Mouse (Mus musculus): ENCODE results near the gene Dtx2. TPM values are rescaled to one million over a fixed set of nuclear protein-coding genes. Genes with fewer than 3 reads are reported as not detected.

The Dtx2 gene
- polyA plus RNA-seq, 1 experiment from 2014 or later: 17.4 TPM

DNA sequence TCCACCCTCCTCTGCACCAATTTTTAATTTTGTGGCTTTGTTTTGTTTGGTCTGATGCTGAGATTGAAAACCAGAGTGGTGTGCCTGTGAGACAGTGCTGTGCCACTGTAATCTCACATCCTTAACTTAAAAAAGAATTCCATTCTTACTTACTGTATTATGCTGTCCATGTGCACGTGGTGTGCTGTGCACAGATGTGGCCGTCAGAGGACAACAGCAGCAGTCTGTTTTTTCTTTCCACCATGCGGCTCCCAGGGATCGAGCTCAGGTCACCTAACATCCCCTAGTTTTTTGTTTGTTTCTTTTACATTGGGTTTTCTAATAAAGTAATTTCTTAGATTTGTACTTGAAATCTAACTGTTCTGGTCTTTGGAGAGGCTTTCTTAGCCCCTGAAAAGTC, 9.9 kb downstream of the Dtx2 start:
- 66% methylated on average over 4 of the region's 4 CpGs for WGBS
- ATAC-seq (ENCODE audit: insufficient number of reproducible peaks, insufficient read depth, low FRiP score, low read depth): no peak
- no peak overlapping the region for H3K27ac ChIP-seq (replicated peaks in 1 of 2; ENCODE audit: control insufficient read depth in 1 of 2, insufficient read depth in 1 of 2, low read depth in 2 of 2, low read length in 2 of 2)

DNA sequence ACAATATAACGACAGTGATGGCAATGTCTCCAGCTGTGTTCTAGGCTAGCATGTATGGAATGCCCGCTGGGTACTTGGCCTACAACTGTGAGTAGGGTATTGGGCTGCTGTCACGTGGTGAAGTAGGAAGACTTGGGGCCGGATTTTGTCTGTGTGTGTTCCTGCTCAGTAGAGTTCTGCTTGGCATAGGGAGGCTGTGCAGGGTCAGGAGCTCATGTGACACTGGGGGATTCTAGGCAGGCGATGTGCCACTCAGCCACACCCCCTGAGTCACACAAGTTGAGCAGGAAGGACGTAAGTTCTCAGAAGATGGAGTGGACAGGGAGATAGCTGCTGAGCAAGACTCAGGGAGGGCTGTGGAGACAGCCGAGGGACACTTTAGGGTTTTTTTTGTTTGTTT, 13.1 kb downstream of the Dtx2 start:
- WGBS: 57% methylated on average over 7 of the region's 7 CpGs
- H3K9me3 ChIP-seq (ENCODE audit: control insufficient read depth, low read length): no peaks in the 10 kb centered on the region
- H3K9ac ChIP-seq (ENCODE audit: low read length): no peak overlapping the region
- no peak overlapping the region for H3K4me3 ChIP-seq (ENCODE audit: control insufficient read depth in 1 of 2, insufficient read depth in 1 of 2, low read depth in 1 of 2, low read length in 2 of 2)
- no peak overlapping the region for H3K27ac ChIP-seq (replicated peaks in 1 of 2; ENCODE audit: control insufficient read depth in 1 of 2, insufficient read depth in 1 of 2, low read depth in 2 of 2, low read length in 2 of 2)
- no peaks in the 10 kb centered on the region for H3K27me3 ChIP-seq (ENCODE audit: control insufficient read depth, insufficient read depth, low read length)
- peaks cover 28% of the 10 kb centered on the region for H3K36me3 ChIP-seq (ENCODE audit: control insufficient read depth, insufficient read depth, low read length)
- H3K4me2 ChIP-seq (ENCODE audit: low read length): no peak overlapping the region
- peaks cover 11 to 13% of the 10 kb centered on the region in 2 experiments for H3K4me1 ChIP-seq (ENCODE audit: control insufficient read depth in 2 of 2, insufficient read depth in 2 of 2, low read length in 2 of 2)
- no peak for ATAC-seq (ENCODE audit: insufficient number of reproducible peaks, insufficient read depth, low FRiP score, low read depth)

More for the DNA sequence above, 9.9 kb downstream of the Dtx2 start:
- Histone ChIP-seq H3K9me3 (ENCODE audit: control insufficient read depth, low read length) (no peaks in the 10 kb centered on the region), H3K27me3 (ENCODE audit: control insufficient read depth, insufficient read depth, low read length) (no peaks in the 10 kb centered on the region), H3K4me2 (ENCODE audit: low read length) (no peak overlapping the region), H3K4me1 (ENCODE audit: control insufficient read depth in 2 of 2, insufficient read depth in 2 of 2, low read length in 2 of 2) (peaks cover 17% of the 10 kb centered on the region in 2 experiments), H3K9ac (ENCODE audit: low read length) (no peak overlapping the region), H3K4me3 (ENCODE audit: control insufficient read depth in 1 of 2, insufficient read depth in 1 of 2, low read depth in 1 of 2, low read length in 2 of 2) (no peak overlapping the region), H3K36me3 (ENCODE audit: control insufficient read depth, insufficient read depth, low read length) (peaks cover 19% of the 10 kb centered on the region)

DNA sequence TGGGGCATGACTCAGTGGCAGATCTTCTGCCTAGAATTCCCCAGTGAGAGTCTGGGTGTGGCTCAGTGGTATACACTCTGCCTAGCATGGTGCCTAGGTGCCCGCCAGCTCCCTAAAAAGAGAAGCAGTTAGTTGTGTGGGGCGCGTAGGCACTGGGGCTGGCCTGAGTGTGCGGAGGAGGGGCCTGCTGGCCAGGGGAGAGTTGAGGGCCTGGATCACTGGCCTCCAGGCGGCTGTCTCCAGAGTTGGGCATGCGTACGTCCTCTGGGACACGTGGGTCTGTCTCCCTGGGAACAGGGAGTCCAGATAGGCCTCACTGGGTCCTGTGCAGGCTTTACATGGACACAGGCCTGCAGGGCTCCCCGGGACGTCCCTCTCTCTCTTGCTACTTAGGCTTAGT, 20.3 kb downstream of the Dtx2 start:
- WGBS: 35% methylated on average over 10 of the region's 10 CpGs
- Histone ChIP-seq H3K9me3 (ENCODE audit: control insufficient read depth, low read length) (no peaks in the 10 kb centered on the region), H3K9ac (ENCODE audit: low read length) (peak overlapping the region; percentile 59), H3K4me3 (ENCODE audit: control insufficient read depth in 1 of 2, insufficient read depth in 1 of 2, low read depth in 1 of 2, low read length in 2 of 2) (no peak overlapping the region), H3K4me1 (ENCODE audit: control insufficient read depth in 2 of 2, insufficient read depth in 2 of 2, low read length in 2 of 2) (peaks cover 36 to 46% of the 10 kb centered on the region in 2 experiments), H3K4me2 (ENCODE audit: low read length) (peak overlapping the region; percentile 46), H3K27ac (replicated peaks in 1 of 2; ENCODE audit: control insufficient read depth in 1 of 2, insufficient read depth in 1 of 2, low read depth in 2 of 2, low read length in 2 of 2) (peak overlapping the region; percentile 74 to 79), H3K27me3 (ENCODE audit: control insufficient read depth, insufficient read depth, low read length) (no peaks in the 10 kb centered on the region), H3K36me3 (ENCODE audit: control insufficient read depth, insufficient read depth, low read length) (peaks cover 35% of the 10 kb centered on the region)
- peak; percentile 77 for ATAC-seq (ENCODE audit: insufficient number of reproducible peaks, insufficient read depth, low FRiP score, low read depth)

DNA sequence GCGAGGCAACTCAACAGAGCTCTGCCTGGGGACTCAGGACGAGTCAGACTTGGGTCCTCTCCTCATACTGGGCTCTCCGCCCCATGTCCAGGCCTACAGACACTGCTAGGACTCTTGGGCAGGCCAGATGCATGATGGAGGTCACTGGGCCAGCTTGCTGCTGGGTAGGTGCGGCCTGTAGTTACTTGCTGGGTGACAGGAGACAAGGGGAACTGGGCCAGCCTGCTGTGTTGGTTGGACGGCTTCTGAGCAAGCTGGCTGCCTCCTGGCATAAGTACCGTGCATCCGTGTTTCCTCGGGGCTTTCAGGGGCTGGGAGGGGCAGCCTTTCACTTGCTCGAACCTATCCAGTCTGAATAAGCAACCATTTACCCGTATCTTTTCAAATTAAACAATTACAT, 21.0 kb downstream of the Dtx2 start:
- 75% methylated on average over 10 of the region's 10 CpGs for WGBS
- H3K27me3 ChIP-seq (ENCODE audit: control insufficient read depth, insufficient read depth, low read length): no peaks in the 10 kb centered on the region
- H3K9ac ChIP-seq (ENCODE audit: low read length): peak overlapping the region; percentile 59
- H3K27ac ChIP-seq (replicated peaks in 1 of 2; ENCODE audit: control insufficient read depth in 1 of 2, insufficient read depth in 1 of 2, low read depth in 2 of 2, low read length in 2 of 2): peak overlapping the region; percentile 74 to 79
- H3K9me3 ChIP-seq (ENCODE audit: control insufficient read depth, low read length): no peaks in the 10 kb centered on the region
- H3K4me3 ChIP-seq (ENCODE audit: control insufficient read depth in 1 of 2, insufficient read depth in 1 of 2, low read depth in 1 of 2, low read length in 2 of 2): 0 out of 4 replicates have a peak overlapping the region, but pooled peaks of 1 of the 2 experiments have one; percentile 13
- H3K36me3 ChIP-seq (ENCODE audit: control insufficient read depth, insufficient read depth, low read length): peaks cover 35% of the 10 kb centered on the region
- no peak for ATAC-seq (ENCODE audit: insufficient number of reproducible peaks, insufficient read depth, low FRiP score, low read depth)
- peaks cover 38 to 51% of the 10 kb centered on the region in 2 experiments for H3K4me1 ChIP-seq (ENCODE audit: control insufficient read depth in 2 of 2, insufficient read depth in 2 of 2, low read length in 2 of 2)
- H3K4me2 ChIP-seq (ENCODE audit: low read length): peak overlapping the region; percentile 46

DNA sequence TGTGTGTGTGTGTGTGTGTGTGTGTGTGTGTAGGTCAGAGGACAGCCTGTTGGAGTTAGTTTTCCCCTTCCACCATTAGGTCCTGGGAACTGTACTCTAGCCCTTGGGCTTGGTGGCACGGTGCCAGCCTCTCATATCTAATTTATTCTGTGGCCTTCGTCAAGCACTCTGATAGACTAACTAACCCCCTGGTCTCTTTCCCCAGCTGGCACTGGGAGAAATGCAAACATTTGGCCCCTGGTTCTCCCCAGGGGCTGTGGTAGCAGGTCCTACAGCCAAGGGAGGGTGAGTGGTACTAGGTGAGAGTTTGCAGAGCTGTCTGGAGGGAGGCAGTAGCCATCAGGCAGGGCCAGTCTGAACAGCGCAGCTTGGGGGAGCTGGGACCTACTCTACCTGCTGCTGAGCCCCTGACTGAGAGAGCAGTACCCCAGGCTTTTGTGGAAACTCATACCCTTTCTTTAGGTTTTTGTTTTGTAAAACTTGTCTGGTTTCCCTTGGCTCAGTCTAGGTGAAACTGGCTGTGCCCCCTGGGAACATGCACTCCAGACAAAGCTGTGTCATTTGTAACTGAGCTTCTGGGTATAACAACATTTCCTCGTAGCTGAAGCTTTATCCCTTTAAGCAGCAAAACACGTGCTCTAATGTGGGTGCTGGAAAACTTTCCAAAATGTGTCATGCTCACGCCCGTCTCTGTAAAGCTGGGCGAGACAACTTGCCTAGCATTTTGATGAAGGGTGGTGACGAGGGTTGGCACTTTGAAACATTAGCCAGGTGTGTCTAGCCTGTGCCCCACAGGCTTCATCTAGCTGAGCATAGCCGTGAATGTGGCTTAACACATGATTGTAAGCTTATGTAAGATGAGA, 21.6 kb downstream of the Dtx2 start:
- H3K9ac ChIP-seq (ENCODE audit: low read length): peak overlapping the region; percentile 41; the same call in 1 of the 2 replicates
- H3K4me1 ChIP-seq (ENCODE audit: control insufficient read depth in 2 of 2, insufficient read depth in 2 of 2, low read length in 2 of 2): peaks cover 38 to 51% of the 10 kb centered on the region in 2 experiments
- no peak overlapping the region for H3K4me3 ChIP-seq (ENCODE audit: control insufficient read depth in 1 of 2, insufficient read depth in 1 of 2, low read depth in 1 of 2, low read length in 2 of 2)
- peaks cover 38% of the 10 kb centered on the region for H3K36me3 ChIP-seq (ENCODE audit: control insufficient read depth, insufficient read depth, low read length)
- peak overlapping the region; percentile 15 to 79; a peak in 2 of 4 replicates for H3K27ac ChIP-seq (replicated peaks in 1 of 2; ENCODE audit: control insufficient read depth in 1 of 2, insufficient read depth in 1 of 2, low read depth in 2 of 2, low read length in 2 of 2)
- no peak for ATAC-seq (ENCODE audit: insufficient number of reproducible peaks, insufficient read depth, low FRiP score, low read depth)
- no peaks in the 10 kb centered on the region for H3K9me3 ChIP-seq (ENCODE audit: control insufficient read depth, low read length)
- 44% methylated on average over 10 of the region's 10 CpGs for WGBS
- no peaks in the 10 kb centered on the region for H3K27me3 ChIP-seq (ENCODE audit: control insufficient read depth, insufficient read depth, low read length)
- H3K4me2 ChIP-seq (ENCODE audit: low read length): 0 out of 2 replicates have a peak overlapping the region, but pooled peaks have one; percentile 8

DNA sequence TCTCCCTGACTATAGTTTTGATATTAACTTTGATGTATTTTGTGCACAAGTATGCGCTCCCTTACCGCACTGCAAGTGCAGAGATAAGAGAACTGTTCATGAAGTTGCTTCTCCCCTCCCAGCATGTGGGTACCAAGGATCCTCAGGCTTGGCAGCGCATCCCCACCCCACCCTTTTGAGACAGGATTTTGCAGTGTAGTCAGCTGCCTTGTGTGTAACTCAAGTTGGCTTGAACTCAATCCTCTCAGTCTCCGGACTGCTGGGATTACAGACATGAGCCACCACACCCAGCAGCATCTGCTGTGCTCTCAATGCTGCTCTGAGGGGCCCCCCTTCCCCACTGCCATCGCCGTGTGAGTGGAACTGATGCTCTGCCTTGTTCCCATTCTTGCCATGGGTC, 22.7 kb downstream of the Dtx2 start:
- no peak overlapping the region for H3K27ac ChIP-seq (replicated peaks in 1 of 2; ENCODE audit: control insufficient read depth in 1 of 2, insufficient read depth in 1 of 2, low read depth in 2 of 2, low read length in 2 of 2)
- no peak overlapping the region for H3K4me2 ChIP-seq (ENCODE audit: low read length)
- peaks cover 38 to 51% of the 10 kb centered on the region in 2 experiments for H3K4me1 ChIP-seq (ENCODE audit: control insufficient read depth in 2 of 2, insufficient read depth in 2 of 2, low read length in 2 of 2)
- no peaks in the 10 kb centered on the region for H3K9me3 ChIP-seq (ENCODE audit: control insufficient read depth, low read length)
- H3K36me3 ChIP-seq (ENCODE audit: control insufficient read depth, insufficient read depth, low read length): peaks cover 34% of the 10 kb centered on the region
- 77% methylated on average over 6 of the region's 6 CpGs for WGBS
- no peaks in the 10 kb centered on the region for H3K27me3 ChIP-seq (ENCODE audit: control insufficient read depth, insufficient read depth, low read length)
- no peak for ATAC-seq (ENCODE audit: insufficient number of reproducible peaks, insufficient read depth, low FRiP score, low read depth)
- no peak overlapping the region for H3K4me3 ChIP-seq (ENCODE audit: control insufficient read depth in 1 of 2, insufficient read depth in 1 of 2, low read depth in 1 of 2, low read length in 2 of 2)
- no peak overlapping the region for H3K9ac ChIP-seq (ENCODE audit: low read length)

DNA sequence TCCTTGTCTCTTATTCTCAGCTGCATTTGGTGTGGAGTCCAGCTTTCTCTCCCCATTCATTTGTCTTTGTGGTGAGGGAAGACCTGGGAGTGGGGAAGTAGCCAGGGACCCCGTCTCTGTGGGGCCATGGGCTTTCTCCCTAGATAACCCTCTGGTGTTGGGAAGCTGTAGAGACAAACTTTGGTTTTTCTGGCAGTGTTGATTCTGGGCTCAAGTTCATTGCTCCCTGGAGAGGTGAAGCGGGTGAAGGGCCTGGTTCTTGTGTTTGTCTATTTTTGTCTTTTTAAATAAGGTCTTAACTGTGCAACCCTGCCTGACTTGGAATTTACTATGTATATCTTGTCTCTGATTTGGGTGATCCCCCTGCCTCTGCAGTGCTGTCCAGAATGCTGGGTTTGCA, 24.1 kb downstream of the Dtx2 start:
- 79% methylated on average over 2 of the region's 2 CpGs for WGBS
- ATAC-seq (ENCODE audit: insufficient number of reproducible peaks, insufficient read depth, low FRiP score, low read depth): no peak
- Histone ChIP-seq H3K9ac (ENCODE audit: low read length) (no peak overlapping the region), H3K4me3 (ENCODE audit: control insufficient read depth in 1 of 2, insufficient read depth in 1 of 2, low read depth in 1 of 2, low read length in 2 of 2) (no peak overlapping the region), H3K27me3 (ENCODE audit: control insufficient read depth, insufficient read depth, low read length) (no peaks in the 10 kb centered on the region), H3K9me3 (ENCODE audit: control insufficient read depth, low read length) (no peaks in the 10 kb centered on the region), H3K4me2 (ENCODE audit: low read length) (no peak overlapping the region), H3K27ac (replicated peaks in 1 of 2; ENCODE audit: control insufficient read depth in 1 of 2, insufficient read depth in 1 of 2, low read depth in 2 of 2, low read length in 2 of 2) (no peak overlapping the region), H3K36me3 (ENCODE audit: control insufficient read depth, insufficient read depth, low read length) (peaks cover 30% of the 10 kb centered on the region; the same call in 1 of the 2 replicates), H3K4me1 (ENCODE audit: control insufficient read depth in 2 of 2, insufficient read depth in 2 of 2, low read length in 2 of 2) (peaks cover 38 to 51% of the 10 kb centered on the region in 2 experiments)

Data from heart, embryonic 14.5 days (tissue).